Mouse (Mus musculus) lung, postnatal 10 days (tissue): ENCODE results near the gene Ccdc88b.

ENCODE experiments used
- DNase-seq: peaks from one replicate; pipeline ENCODE4 v3.0.0; 2021

Gene Ccdc88b

GRCm38 (mm10) chr19:6856281-6857002 lies 1.6 kb downstream of the Ccdc88b start:
- peak; percentile 71 for DNase-seq

GRCm38 (mm10) chr19:6855225-6856031 lies 2.6 kb downstream of the Ccdc88b start:
- peak; percentile 63 for DNase-seq

GRCm38 (mm10) chr19:6854658-6855057 lies 3.4 kb downstream of the Ccdc88b start:
- no peak for DNase-seq

- no peak for DNase-seq
These were observed 4.1 kb downstream of the Ccdc88b start for GRCm38 (mm10) chr19:6853903-6854302.

GRCm38 (mm10) chr19:6852393-6853305 lies 5.4 kb downstream of the Ccdc88b start:
- DNase-seq: no peak

- no peak for DNase-seq
These were observed 6.5 kb downstream of the Ccdc88b start for GRCm38 (mm10) chr19:6851497-6851896.

- no peak for DNase-seq
These were observed 8.4 kb downstream of the Ccdc88b start for GRCm38 (mm10) chr19:6849506-6850068.

- no peak for DNase-seq
These were observed 10.0 kb downstream of the Ccdc88b start for GRCm38 (mm10) chr19:6847841-6848517.

GRCm38 (mm10) chr19:6846050-6846449 lies 12.0 kb downstream of the Ccdc88b start:
- no peak for DNase-seq

- DNase-seq: no peak
These were observed 15.7 kb downstream of the Ccdc88b start for GRCm38 (mm10) chr19:6842353-6842752.

GRCm38 (mm10) chr19:6841292-6841597 lies 16.8 kb downstream of the Ccdc88b start:
- no peak for DNase-seq

GRCm38 (mm10) chr19:6840475-6841291 lies 17.3 kb downstream of the Ccdc88b start, which contains the start of gene Rps6ka4:
TSS of gene Rps6ka4 (minus strand) at chr19:6840636.
- DNase-seq: peak; percentile 78

GRCm38 (mm10) chr19:6839615-6840474 lies 18.2 kb downstream of the Ccdc88b start:
- DNase-seq: peak; percentile 51

- DNase-seq: no peak
These were observed 25.6 kb downstream of the Ccdc88b start for GRCm38 (mm10) chr19:6832363-6832762.

GRCm38 (mm10) chr19:6831331-6831730 lies 26.7 kb downstream of the Ccdc88b start:
- no peak for DNase-seq

- DNase-seq: no peak
These were observed 27.3 kb downstream of the Ccdc88b start for GRCm38 (mm10) chr19:6830556-6831316.

GRCm38 (mm10) chr19:6829870-6830555 lies 28.0 kb downstream of the Ccdc88b start:
- DNase-seq: peak; percentile 69

- no peak for DNase-seq
These were observed 28.9 kb downstream of the Ccdc88b start for GRCm38 (mm10) chr19:6829069-6829468.

- no peak for DNase-seq
These were observed 31.4 kb downstream of the Ccdc88b start for GRCm38 (mm10) chr19:6826601-6827000.
